Mouse (Mus musculus): Measurements from ENCODE around the gene Spx. TPM values are rescaled to one million over a fixed set of nuclear protein-coding genes. Genes with fewer than 3 reads are reported as not detected.
A peak's percentile ranks its signal among the peaks of the same experiment; 100 is the strongest.

Gene Spx
- total and polyA plus RNA-seq, 2 experiments from 2014 or later, result 0.62 to 0.65 TPM

DNA sequence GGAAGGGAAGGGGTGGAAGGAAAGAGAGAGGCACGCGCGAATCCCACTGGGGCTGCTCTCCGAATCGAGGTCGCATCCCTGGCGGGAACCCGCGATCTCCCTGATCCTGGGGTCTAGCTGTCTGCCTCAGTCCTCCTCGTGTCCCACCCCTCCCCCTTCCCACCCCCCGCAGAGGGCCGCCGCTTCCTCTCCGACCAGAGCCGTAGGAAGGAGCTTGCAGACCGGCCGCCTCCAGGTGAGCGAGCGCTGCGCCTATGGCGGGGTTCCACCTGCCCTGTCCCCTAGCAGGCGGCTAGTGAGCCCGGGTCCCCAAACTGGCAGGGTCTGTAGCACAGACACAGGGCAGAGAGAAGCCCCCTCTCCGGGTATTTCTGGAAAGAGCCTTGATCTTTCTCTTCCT is 1.4 kb downstream of the Spx start:
- Histone ChIP-seq H3K36me3 (ENCODE audit: insufficient read depth) (no peaks in the 10 kb centered on the region), H3K4me1 (ENCODE audit: insufficient read depth) (no peaks in the 10 kb centered on the region), H3K4me3 (ENCODE audit: low read depth, low read length) (peak overlapping the region; percentile 26), H3K4me2 (ENCODE audit: low read depth) (peak overlapping the region; percentile 61), H3K9me3 (ENCODE audit: low read length) (no peaks in the 10 kb centered on the region), H3K9ac (peak overlapping the region; percentile 33; the same call in 1 of the 2 replicates), H3K27me3 (ENCODE audit: insufficient read depth, low read length) (peaks cover 13% of the 10 kb centered on the region; the same call in 1 of the 2 replicates), H3K27ac (ENCODE audit: low read depth, low read length) (no peak overlapping the region)
- TF ChIP-seq CTCF (IDR thresholded peaks at IDR 0.05; ENCODE audit: low read depth), result no peak
- 1% methylated on average over 22 of the region's 24 CpGs for WGBS
- DNase-seq, result no peak
- ATAC-seq, result no peak

GRCm38 (mm10) chr6:142424976-142425375 is 11.7 kb downstream of the Spx start:
- WGBS, result 65% methylated on average over 7 of the region's 7 CpGs
- ATAC-seq, result no peak

DNA sequence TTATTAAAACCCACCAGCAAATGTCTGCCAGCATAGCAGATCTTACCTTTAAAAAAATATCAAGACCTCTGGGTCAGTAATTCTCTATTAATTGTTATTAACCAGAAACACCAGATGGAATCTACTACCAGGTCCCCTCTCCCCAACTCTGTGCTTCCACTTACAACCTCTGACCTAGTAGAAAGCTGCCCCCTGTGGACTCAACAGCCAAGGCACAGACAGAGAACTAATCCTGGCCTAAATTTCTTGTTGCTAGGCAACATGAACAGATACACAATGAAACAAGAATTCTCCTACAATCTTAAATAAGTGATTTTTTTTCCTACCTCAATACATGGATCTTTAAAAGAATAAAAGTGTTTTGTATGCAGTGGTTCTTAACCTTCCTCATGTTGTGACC is 15.8 kb downstream of the Spx start:
- Histone ChIP-seq H3K27me3 (ENCODE audit: insufficient read depth, low read length) (no peaks in the 10 kb centered on the region), H3K9ac (no peak overlapping the region), H3K4me3 (ENCODE audit: low read depth, low read length) (no peak overlapping the region), H3K4me1 (ENCODE audit: insufficient read depth) (no peaks in the 10 kb centered on the region), H3K27ac (ENCODE audit: low read depth, low read length) (no peak overlapping the region), H3K36me3 (ENCODE audit: insufficient read depth) (no peaks in the 10 kb centered on the region), H3K9me3 (ENCODE audit: low read length) (no peaks in the 10 kb centered on the region), H3K4me2 (ENCODE audit: low read depth) (no peak overlapping the region)
- ATAC-seq, result no peak
- TF ChIP-seq CTCF (IDR thresholded peaks at IDR 0.05; ENCODE audit: low read depth), result no peak
- DNase-seq, result no peak

More at GRCm38 (mm10) chr6:142424976-142425375, 11.7 kb downstream of the Spx start:
- DNase-seq, result no peak
- H3K4me3 ChIP-seq (ENCODE audit: low read depth, low read length), result no peak overlapping the region
- no peak overlapping the region for H3K27ac ChIP-seq (ENCODE audit: low read depth, low read length)
- H3K4me2 ChIP-seq (ENCODE audit: low read depth), result no peak overlapping the region
- H3K36me3 ChIP-seq (ENCODE audit: insufficient read depth), result no peaks in the 10 kb centered on the region
- no peak overlapping the region for H3K9ac ChIP-seq
- H3K27me3 ChIP-seq (ENCODE audit: insufficient read depth, low read length), result no peaks in the 10 kb centered on the region
- no peaks in the 10 kb centered on the region for H3K9me3 ChIP-seq (ENCODE audit: low read length)
- no peaks in the 10 kb centered on the region for H3K4me1 ChIP-seq (ENCODE audit: insufficient read depth)
- no peak for TF ChIP-seq CTCF (IDR thresholded peaks at IDR 0.05; ENCODE audit: low read depth)

- WGBS, result 86% methylated on average over 12 of the region's 12 CpGs
- Histone ChIP-seq H3K27me3 (ENCODE audit: insufficient read depth, low read length) (no peaks in the 10 kb centered on the region), H3K36me3 (ENCODE audit: insufficient read depth) (no peaks in the 10 kb centered on the region), H3K27ac (ENCODE audit: low read depth, low read length) (no peak overlapping the region), H3K4me1 (ENCODE audit: insufficient read depth) (no peaks in the 10 kb centered on the region), H3K9me3 (ENCODE audit: low read length) (no peaks in the 10 kb centered on the region), H3K4me3 (ENCODE audit: low read depth, low read length) (no peak overlapping the region), H3K9ac (no peak overlapping the region), H3K4me2 (ENCODE audit: low read depth) (no peak overlapping the region)
- no peak for TF ChIP-seq CTCF (IDR thresholded peaks at IDR 0.05; ENCODE audit: low read depth)
- no peak for DNase-seq
- ATAC-seq, result no peak
Measured at GRCm38 (mm10) chr6:142451381-142451780, 38.1 kb downstream of the Spx start.

GRCm38 (mm10) chr6:142453311-142453710 is 40.1 kb downstream of the Spx start:
- Histone ChIP-seq H3K27ac (ENCODE audit: low read depth, low read length) (no peak overlapping the region), H3K9ac (no peak overlapping the region), H3K4me3 (ENCODE audit: low read depth, low read length) (no peak overlapping the region), H3K9me3 (ENCODE audit: low read length) (no peaks in the 10 kb centered on the region), H3K36me3 (ENCODE audit: insufficient read depth) (no peaks in the 10 kb centered on the region), H3K4me2 (ENCODE audit: low read depth) (no peak overlapping the region), H3K4me1 (ENCODE audit: insufficient read depth) (no peaks in the 10 kb centered on the region), H3K27me3 (ENCODE audit: insufficient read depth, low read length) (no peaks in the 10 kb centered on the region)
- no peak for DNase-seq
- TF ChIP-seq CTCF (IDR thresholded peaks at IDR 0.05; ENCODE audit: low read depth), result no peak
- ATAC-seq, result no peak
- WGBS, result 91% methylated on average over 2 of the region's 2 CpGs

DNA sequence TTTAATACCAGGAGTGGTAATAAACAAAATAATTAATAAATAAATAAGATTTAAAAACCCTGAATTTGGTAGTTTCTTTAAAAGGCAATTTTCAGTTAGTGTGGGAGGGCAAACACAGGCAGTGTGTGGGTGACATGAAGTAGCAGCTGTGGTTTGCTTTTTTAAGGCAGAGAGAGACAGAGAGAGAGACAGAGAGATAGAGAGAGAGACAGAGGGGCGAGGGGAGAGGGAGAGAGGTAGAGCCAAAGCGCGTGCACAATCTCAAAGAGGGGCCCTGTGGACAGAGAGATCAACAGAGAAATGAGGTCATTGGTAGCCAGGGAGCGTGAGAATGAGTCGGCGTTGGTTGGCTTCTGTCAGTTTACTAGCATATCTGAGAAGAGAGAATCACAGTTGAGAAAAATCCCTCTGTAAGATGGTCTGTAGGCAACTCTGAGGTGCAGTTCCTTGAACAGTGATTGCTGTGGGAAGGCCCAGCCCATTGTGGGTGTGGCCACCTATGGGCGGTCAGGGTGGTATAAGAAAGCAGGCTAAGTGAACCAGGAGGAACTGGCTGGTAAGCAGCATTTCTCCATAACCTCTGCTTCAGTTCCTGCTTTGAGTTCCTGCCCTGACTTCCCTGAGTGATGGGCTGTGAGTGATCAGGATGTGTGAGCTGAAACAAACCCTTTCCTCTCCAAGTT is 42.2 kb downstream of the Spx start:
- ATAC-seq (no peak), DNase-seq (no peak)
- Histone ChIP-seq H3K27ac (ENCODE audit: low read depth, low read length) (no peak overlapping the region), H3K36me3 (ENCODE audit: insufficient read depth) (no peaks in the 10 kb centered on the region), H3K27me3 (ENCODE audit: insufficient read depth, low read length) (no peaks in the 10 kb centered on the region), H3K4me2 (ENCODE audit: low read depth) (no peak overlapping the region), H3K9ac (no peak overlapping the region), H3K4me1 (ENCODE audit: insufficient read depth) (no peaks in the 10 kb centered on the region), H3K4me3 (ENCODE audit: low read depth, low read length) (no peak overlapping the region), H3K9me3 (ENCODE audit: low read length) (no peaks in the 10 kb centered on the region)
- WGBS, result 57% methylated on average over 7 of the region's 7 CpGs
- TF ChIP-seq CTCF (IDR thresholded peaks at IDR 0.05; ENCODE audit: low read depth), result no peak

GRCm38 (mm10) chr6:142458010-142458409 is 44.8 kb downstream of the Spx start:
- ATAC-seq (no peak), DNase-seq (no peak)
- Histone ChIP-seq H3K4me3 (ENCODE audit: low read depth, low read length) (no peak overlapping the region), H3K4me2 (ENCODE audit: low read depth) (no peak overlapping the region), H3K9ac (no peak overlapping the region), H3K36me3 (ENCODE audit: insufficient read depth) (no peaks in the 10 kb centered on the region), H3K4me1 (ENCODE audit: insufficient read depth) (no peaks in the 10 kb centered on the region), H3K9me3 (ENCODE audit: low read length) (no peaks in the 10 kb centered on the region), H3K27ac (ENCODE audit: low read depth, low read length) (no peak overlapping the region), H3K27me3 (ENCODE audit: insufficient read depth, low read length) (no peaks in the 10 kb centered on the region)
- TF ChIP-seq CTCF (IDR thresholded peaks at IDR 0.05; ENCODE audit: low read depth), result no peak
- WGBS, result 34% methylated on average over 7 of the region's 7 CpGs

All from forebrain, postnatal 0 days (tissue).